Mouse (Mus musculus) myocyte (in vitro differentiated cells): ENCODE measurements around the gene Avpi1.

Experiments
- CEBPB ChIP-seq: IDR thresholded peaks from 2 replicates; pipeline ENCODE4 v1.6.1; 2011; ENCODE audit warnings: mild to moderate bottlenecking, moderate library complexity; ENCODE audit not compliant: poor library complexity, insufficient read depth, severe bottlenecking
- E2F4 ChIP-seq: IDR thresholded peaks from one replicate; pipeline ENCODE4 v1.6.1; 2011; ENCODE audit warnings: mild to moderate bottlenecking, control low read depth, moderate library complexity; ENCODE audit not compliant: insufficient read depth
- POLR2A ChIP-seq: IDR thresholded peaks from one replicate; pipeline ENCODE4 v1.6.1; 2011; ENCODE audit warnings: low read depth, mild to moderate bottlenecking, control low read depth, moderate library complexity; ENCODE audit not compliant: insufficient read length
- POLR2AphosphoS2 ChIP-seq: IDR thresholded peaks from one replicate; pipeline ENCODE4 v1.6.1; 2011; ENCODE audit warnings: low read depth, control low read depth; ENCODE audit not compliant: insufficient read length
- TCF12 ChIP-seq: IDR thresholded peaks from one replicate; pipeline ENCODE4 v1.6.1; 2011; ENCODE audit warnings: mild to moderate bottlenecking, control low read depth; ENCODE audit not compliant: poor library complexity, insufficient read depth, severe bottlenecking

- TF ChIP-seq TCF12 (no peak), E2F4 (no peak), CEBPB (no peak), POLR2A (no peak), POLR2AphosphoS2 (no peak)
These were observed 37.9 kb upstream of the Avpi1 start for GRCm38 (mm10) chr19:42166766-42167165.
